Mouse (Mus musculus) adrenal gland, adult 18-20 months (tissue): Measurements from ENCODE around the gene Rtkn. TPM values are rescaled to one million over a fixed set of nuclear protein-coding genes. Genes with fewer than 3 reads are reported as not detected.

Experiments used
- DNase-seq, 2 experiments: peaks; one replicate each; pipeline ENCODE4 v3.0.0; 2021 to 2022; ENCODE audit warnings: low spot score in 2 of 2
- long read RNA-seq, 2 experiments: library from polyadenylated mRNA; stranded (forward); transcript quantifications; one replicate each; pipeline ENCODE4 v2.0.0; 2021
- total RNA-seq, 2 experiments: library from RNA; stranded (reverse); gene quantifications; 1 replicate in 1 of 2; 2 replicates in 1 of 2; pipeline ENCODE4 v1.2.3; 2021

Gene Rtkn
- total RNA-seq, result 1 to 10 TPM; 4.7 to 6.6 TPM
- long read RNA-seq, experiment 1, partial matches to known transcripts, result 1 of 4 reads
- long read RNA-seq, experiment 1, other reads (novel, unspliced or antisense), result 2 of 4 reads
- long read RNA-seq, experiment 2, transcript Rtkn-202 (12 exons, 3,080 nt), result major isoform, 9 of 57 reads
- long read RNA-seq, experiment 2, partial matches to known transcripts, result 39 of 57 reads
- long read RNA-seq, experiment 2, other reads (novel, unspliced or antisense), result 1 of 57 reads

DNA sequence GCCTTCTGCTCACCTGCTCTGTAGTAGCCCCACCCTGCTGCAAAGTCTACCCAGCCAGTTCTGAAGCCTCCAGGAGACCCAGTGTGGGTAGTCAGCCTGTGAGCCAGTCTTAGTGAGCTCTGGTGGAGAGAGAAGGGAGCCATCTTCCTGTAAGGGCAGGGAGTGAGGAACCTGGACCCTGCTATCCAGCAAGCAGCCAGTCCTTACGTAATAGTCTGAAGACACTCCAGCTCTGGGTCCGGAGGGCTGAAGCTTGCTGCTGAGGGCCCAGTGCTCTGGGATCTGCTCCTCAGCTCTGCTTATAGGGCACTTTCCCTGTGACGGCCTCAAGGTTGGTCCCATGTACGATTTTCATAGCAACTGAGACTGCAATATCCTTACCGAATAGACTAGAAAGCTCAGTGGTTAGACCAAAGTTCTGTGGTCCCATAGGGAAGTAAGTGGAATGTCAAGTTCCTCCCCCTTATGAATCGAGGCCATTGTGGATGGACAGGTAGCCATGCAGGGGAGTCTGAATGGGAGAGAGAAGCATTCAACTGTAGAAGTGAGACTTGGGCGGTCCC lies at the start of gene Rtkn:
Gene Rtkn, plus strand, starts transcription at position 513 of the 563 bp plus-strand sequence.
- no peak for DNase-seq

DNA sequence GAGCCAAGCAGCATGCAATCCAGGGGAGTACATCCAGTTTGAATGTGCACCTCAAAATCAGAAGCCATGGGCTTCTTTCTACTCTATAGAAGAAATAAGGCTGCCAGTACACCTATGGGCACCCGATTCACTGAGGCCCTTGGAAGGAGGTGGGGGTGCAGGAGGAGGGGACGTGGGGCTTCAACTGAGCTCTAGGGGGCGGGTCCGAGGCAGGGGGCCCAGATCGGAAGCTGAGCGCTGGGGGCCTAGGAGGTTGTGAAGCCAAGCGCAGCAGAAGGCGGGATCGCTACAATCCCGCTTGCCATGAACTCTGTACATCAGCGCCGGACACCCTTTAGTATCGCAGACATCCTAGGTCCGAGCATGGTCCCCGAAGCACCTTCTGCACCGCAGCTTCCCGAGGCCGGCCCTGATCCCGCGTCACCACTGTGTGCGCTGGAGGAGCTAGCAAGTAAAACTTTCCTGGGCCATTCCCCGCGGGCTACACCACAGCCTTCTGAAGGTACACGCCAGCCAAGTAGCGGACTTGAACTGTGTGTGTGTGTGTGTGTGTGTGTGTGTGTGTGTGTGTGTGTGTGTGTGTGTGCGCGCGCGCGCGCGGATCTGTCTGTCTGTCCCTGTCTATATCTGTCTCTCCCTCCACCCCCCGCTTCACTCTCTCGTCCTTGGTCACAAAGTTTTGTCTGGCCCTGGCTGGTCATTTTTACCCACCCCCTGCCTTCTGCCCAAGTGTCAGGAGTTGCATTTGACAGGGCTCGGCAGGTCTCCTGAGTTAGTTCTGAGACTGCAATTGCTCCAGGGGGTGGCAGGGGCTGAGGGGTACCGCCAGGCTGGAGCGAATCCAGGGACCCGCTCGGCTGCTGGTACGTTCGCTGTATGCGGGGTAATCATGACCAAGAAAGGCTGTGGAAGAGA lies 48.9 kb upstream of the Rtkn start, which contains the start of gene Lbx2:
Gene Lbx2, plus strand, starts transcription at position 247 of the 915 bp plus-strand sequence.
- DNase-seq, result peak in 1 of 2 experiments; percentile 48

DNA sequence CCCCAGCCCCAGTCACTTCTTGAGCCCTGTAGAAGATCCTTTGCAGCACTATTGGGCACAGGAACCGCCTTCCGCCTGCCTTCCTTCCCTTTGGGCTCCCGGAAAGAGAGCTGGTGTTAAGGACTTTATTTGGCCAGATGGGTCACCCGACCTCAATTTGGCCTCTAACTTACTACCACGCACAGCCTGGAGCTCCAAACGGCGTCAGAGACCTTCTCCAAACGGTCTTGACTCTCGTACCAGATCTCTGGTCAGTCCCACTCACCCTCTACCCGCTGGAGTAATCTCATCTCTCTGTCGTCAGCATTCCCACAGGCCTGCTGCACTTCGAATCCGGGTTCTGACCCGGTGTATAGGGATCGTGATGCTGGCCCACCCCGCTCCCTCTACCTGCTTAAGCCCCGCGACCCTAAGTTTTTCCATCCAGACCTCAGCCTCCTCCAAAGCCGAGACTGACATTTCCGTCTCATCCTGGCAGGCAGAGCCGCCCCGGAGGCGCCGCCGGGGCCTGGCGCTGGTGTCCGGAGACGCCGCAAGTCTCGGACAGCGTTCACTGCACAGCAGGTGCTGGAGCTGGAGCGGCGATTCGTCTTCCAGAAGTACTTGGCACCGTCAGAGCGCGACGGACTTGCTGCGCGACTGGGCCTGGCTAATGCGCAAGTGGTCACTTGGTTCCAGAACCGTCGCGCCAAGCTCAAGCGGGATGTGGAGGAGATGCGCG lies 47.9 kb upstream of the Rtkn start:
- peak; percentile 55 to 62 for DNase-seq

DNA sequence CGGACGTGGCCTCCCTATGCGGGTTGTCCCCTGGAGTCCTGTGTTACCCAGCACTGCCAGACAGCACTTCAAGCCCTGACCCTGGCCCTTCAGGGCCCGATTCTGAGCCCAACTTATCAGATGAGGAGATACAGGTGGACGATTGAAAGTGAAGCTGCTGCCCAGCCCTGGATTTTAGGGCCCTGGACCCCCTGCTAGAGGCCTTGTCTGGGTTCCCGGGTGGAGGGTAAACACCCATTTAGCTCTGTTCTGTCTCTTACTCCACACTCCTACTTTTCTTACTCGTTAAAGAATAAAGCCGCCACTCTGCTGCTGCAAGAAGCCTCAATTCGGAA lies 47.4 kb upstream of the Rtkn start:
- DNase-seq, result no peak

DNA sequence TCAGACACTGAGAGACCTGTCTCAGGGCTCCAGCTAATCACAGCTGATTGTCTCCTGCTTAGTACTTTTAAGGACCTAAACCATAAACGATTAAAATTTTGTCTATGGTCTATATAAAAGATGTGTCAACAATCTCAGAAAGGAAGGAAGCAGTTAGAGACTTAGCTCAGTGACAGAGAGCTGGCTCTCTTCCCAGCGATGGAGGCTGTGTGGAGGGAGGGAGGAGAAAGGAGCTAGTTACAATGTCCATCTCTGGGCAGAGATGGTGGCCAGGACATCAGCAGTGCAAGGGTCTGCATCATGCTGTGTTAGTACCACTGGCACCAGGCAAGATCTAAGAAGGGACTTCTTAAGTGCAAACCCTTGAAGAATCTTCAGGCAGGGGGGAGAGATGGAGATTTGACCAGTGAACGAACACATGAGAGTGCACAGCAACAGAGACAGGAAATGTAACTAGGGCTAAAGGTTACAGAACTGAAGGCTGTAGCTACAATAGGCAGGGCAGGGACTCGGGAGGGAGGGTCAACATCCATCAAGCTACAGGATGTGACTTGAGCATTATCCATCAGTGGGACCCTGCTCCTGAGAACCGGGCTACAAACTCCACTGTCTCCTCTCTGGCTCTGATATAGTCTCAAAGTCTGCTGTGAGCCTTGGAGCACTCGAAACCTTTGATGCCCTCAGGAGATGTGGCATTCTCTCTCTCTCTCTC lies 42.7 kb upstream of the Rtkn start:
- no peak for DNase-seq

DNA sequence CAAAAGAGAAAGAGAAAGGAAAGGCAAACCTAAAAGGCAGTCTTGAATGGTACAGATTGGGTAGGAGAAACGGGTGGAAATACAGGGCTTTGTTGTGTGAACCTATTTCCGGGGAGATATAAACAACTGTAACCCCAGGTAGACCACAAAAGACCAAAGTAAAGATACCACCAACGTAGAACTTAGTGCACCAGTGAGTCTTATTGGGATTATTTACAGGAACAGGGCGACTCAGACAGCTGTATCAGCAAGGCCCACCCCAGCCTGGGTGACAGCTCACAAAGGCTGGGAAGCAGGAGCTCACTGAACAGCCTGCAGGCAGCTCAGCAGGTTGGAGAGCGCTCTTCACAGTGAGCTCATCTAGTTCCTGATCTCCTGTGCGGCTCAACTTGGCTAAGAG lies 39.3 kb upstream of the Rtkn start:
- DNase-seq, result no peak

DNA sequence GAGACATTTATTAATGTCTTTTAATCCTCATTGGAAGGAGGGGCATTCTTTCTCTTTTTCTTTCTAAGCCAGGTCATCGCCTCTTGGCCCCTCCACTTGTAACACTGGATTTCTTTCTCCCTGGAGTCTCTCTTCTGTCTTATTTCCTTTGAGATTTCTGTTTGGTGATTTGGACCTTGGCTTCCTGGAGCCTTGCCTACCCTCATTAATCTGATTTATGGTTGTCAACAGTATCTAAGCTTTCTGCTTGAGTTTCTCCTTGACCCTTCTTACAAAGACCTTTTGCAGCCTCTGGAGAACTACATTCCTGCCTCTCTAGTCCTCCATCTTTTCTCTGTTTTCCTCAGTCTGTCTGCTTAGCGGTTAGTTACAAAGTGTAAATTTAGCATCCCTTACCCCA lies 36.9 kb upstream of the Rtkn start:
- DNase-seq, result peak in 1 of 2 experiments; percentile 43

DNA sequence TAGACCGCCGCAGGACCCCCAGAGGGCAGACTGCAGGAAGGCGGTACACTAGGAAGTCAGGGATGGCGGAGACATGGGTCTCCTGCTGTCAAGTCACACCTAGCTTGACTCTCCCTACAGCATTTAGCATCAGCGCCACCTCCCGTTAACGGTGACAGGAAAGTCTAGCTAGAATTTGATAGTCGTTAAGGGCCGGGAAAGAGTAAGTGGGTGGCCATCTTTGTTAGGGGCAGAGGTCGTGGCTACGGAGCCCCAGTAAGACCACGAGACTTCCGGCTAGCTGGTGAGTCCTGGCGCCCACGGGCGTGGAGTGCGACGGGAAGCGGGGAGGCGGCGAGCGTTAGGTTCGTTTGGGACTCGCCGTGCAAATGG lies 34.0 kb upstream of the Rtkn start, which contains the start of the genes Ccdc142 and Gm42688:
Gene Ccdc142, plus strand, starts transcription at position 286 of the 372 bp plus-strand sequence.
Gene Gm42688, plus strand, starts transcription at position 302 of the 372 bp plus-strand sequence.
- DNase-seq, result peak; percentile 81

DNA sequence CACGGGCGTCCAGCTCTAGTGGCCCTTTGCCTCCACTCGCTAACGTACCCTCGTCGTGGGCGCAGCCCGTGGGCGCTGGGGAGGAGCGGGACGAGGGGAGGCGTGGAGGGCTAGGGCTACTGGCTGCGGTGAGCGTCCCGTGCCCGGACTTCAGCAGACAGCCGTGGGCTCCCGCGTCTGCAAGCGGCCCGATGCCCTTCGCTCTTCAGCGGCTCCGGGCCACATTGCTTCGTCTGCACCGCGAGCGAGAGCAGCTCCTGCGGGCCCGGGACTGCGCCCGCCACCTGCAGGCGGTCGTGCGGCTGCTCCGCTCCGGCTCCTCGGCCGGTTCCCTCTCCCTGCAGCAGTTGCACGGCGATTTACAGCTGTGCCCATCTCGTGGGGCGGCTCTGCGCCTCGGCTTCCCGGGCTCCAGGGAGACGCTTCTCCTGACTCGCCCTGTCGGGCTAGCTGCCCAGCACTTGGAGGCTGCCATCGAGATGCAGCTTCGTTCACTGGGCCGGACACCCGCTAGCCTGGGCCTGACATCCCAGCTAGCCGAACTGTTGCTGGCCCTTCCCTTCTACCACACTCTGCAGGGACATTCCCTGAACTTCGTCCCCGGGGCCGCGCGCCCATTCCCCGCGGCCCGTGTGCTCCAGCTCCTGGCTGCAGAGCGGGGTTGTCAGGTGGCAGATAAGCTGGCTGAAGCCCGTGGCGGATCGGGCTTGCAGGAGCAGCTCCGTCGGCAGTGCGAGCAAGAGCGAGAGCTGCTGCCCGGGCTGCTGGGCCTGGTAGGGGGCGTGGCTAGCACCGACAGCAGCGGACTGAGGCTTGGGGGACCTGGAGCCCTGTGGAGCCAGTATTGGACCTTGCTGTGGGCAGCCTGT lies 33.3 kb upstream of the Rtkn start:
- peak; percentile 66 for DNase-seq

DNA sequence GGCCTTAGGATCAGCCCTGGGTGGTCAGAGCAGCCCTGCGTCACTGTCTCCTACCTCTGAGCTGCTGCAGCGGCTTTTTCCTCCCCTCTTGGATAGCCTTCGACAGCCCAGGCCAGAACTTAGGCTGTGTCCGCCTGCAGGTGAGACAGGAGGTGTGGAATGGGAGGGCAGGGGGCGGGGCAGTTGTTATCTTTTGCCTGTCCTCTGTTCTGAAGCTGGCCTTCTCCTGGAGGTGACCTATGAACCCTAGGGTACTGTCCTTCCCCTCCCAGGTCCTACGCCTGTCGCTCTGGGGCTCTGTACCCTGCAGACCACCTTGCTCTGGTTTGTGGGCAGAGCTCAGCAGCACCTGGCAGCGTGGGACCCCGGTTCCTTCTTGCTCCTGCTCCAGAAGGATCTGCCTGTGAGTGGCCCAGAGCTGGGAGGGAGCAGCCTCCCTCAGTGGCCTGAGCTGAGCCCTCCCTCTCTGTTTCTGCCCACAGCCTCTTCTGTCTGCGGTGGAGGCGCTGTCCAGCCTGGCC lies 32.1 kb upstream of the Rtkn start:
- no peak for DNase-seq

DNA sequence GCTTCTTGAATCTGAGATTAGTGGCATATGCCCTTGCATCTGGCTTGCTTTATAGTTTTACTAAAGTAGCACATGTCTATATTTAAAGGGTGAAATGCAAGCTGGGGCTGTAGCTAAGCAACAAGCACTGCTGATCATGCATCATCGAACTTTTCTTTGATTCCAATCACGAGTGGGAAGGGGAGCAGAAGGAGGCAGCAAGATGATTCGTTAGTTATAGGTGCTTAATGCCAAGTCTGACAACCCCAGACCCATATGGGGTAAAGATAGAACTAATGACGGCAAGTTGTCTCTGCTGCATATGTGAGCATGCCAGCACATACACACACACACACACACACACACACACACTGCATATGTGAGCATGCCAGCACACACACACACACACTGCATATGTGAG lies 31.1 kb upstream of the Rtkn start:
- no peak for DNase-seq

DNA sequence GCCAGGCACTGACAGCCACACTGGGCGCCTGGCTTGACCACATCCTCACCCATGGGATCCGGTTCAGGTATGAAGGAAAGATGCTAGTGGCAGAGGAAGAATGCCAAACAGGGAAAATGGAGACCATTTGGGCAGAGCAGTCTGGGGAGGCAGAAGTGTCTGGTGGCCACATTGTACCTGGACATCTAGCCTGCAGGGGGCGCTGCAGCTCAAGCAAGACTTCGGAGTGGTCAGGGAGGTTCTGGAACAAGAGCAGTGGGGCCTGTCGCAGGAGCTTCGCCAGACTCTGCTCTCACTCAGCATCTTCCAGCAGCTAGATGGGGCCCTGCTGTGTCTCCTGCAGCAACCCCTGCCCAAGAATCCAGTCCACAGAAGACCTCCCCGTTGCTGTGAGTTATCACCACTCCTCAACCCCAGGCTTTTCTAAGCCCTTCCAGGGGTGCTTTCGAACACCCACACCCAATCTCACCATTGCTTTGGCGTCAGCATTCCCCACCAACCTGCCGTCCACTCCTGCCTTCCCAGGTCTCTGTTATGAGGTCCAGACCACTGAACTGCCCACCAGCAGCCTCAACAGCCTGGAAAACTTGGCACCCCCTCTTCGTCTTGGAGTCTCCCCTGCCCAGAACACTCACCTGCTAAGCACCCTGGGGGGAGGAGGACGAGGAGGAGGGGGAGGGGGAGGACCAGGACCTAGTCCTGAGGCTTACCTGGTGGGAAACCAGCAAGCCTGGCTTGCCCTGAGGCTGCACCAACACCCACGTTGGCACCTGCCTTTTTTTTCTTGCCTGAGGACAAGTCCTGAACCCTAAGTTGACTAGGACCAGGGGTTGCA lies 27.5 kb upstream of the Rtkn start:
- DNase-seq, result peak; percentile 79 to 80

DNA sequence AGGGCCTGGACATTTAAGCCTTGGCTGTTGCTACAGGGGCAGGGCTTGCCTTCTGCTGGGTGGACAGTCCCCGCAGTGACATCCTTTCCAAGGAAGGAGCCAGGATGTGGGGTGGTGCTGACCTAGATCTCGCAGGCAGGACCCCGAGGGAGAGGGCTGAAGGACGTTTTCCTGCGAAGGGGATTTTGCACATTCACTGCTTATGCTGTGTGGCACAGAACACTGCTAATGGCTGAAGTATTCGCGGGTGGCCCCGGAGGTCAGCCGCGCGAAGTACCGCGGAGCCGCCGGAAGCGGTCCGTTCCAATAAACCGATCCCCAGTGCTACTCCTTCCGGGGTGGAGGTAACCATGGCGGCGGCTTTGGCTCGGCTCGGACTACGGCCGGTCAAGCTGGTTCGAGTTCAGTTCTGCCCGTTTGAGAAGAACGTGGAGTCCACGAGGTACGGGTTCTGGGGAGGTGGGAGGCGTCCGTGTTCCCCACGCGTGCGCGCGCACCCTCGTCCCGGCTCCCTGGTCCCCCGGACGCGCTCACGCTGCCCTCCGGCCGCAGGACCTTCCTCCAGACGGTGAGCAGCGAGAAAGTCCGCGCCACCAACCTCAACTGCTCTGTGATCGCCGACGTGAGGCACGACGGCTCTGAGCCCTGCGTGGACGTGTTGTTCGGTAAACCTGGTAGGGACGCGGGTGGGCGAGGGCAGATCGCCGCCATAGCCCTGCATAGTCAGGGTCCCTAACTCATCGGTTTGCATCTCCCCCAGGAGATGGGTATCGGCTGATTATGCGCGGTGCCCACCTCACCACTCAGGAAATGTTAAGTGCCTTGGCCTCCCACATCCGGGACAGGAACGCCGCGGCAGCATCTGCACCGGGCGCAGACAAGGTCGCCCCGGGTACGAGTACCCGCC lies 26.2 kb upstream of the Rtkn start, which contains the start of gene Mrpl53:
Gene Mrpl53, plus strand, starts transcription at position 279 of the 907 bp plus-strand sequence.
- DNase-seq, result peak; percentile 81 to 83

DNA sequence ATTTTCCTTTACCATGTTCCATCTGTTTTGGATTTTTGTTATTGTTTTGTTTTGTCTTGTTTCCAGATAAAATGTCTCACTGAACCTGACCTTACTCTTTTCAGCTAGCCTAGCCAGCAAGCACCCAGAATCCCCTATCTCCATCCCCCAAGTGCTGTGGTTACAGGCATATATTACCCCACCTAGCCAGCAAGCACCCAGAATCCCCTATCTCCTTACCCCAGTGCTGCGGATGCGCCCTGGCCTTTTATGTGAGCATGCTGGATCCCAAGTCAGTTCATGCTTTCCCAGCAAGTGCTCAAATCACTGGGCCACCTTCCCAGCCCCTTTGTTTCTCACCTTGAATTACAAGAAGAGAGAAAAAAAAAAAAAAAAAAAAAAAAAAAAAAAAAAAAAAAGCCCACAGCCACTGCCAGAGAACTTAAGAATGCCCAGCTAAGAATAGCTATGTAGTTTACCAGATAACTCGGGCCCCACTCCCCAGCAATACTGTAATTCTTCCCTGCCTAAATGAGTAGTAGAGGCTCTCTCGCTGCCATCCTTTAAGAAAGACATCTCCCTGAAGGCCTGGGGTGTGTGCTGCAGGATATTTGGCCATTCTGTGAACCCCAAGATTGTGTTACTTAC lies 23.6 kb upstream of the Rtkn start:
- no peak for DNase-seq

DNA sequence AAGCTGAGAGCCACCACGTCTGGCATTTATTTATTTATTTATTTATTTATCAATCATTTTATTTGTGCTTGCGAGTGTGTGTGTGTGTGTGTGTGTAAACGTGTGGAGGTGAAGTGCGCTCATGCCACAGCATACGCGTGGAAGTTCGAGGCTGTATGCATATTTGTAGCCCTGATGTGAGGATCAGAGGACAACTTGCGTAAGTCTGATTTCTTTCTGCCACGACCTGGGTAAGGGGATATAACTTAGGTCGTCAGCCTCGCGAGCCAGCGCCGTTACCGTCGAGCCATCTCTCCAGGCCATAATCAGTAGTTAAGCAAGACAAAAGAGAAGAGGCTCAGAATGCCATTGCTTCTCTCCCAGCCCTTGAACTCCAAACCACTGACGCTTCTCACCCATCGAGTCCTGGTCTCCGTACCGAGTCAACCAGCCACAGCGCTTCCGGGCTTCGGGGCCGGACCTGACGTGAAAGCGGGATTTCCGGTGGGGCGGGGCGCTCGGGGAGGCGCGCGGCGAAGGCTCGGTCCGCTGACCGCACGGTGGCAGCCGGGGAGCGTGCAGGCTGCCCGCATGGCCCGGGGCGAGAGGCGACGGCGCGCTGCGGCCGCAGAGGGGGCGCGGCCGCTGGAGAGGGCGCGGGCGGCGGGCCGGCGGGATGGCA lies 20.1 kb upstream of the Rtkn start, which contains the start of gene Mogs:
Gene Mogs, plus strand, starts transcription at position 486 of the 661 bp plus-strand sequence.
- DNase-seq, result peak; percentile 94 to 96
